Mouse (Mus musculus): ENCODE measurements around the gene Atp13a3.

DNA sequence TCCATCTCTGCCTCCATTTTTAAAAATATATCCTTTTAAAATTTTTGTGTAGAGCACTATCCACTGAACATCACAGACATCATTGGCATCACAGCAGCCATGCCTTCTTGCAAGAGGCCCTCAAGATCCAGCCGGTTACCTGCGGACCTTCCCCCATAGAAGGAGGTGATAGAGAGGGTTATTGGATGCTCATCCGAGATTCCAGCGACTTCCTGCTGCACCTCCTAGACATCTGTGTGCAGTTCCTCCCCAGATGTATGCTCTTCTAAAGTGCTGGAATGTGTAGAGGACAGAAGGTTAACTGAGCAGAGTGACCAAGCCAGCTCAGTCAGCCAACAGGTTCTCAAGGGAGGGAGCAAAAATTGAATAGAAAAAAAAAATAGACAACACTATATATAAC lies 21.7 kb upstream of the Atp13a3 start:
- no peak for TF ChIP-seq EP300 (IDR thresholded peaks at IDR 0.05; ENCODE audit: low read depth)
- TF ChIP-seq CTCF (IDR thresholded peaks at IDR 0.05; ENCODE audit: low read depth): no peak

All from liver, embryonic 14.5 days (tissue).